Mouse (Mus musculus): Measurements from ENCODE around the gene Rnaseh2a. TPM values are rescaled to one million over a fixed set of nuclear protein-coding genes. Genes with fewer than 3 reads are reported as not detected.

Rnaseh2a gene
- total RNA-seq (2021) = 10 to 100 TPM; 40.7 to 42.2 TPM

GRCm38 (mm10) chr8:84969241-84970134, at the start of gene Rnaseh2a, which contains the start of the genes Gm49661 and Prdx2:
Rnaseh2a (minus strand) TSS chr8:84969767.
Gm49661 (minus strand) TSS chr8:84969433.
Prdx2 (plus strand) TSS chr8:84969587.
- DNase-seq (ENCODE audit: low spot score in 2 of 2) = peak; percentile 78 to 79
- intact Hi-C loops (cut with DNase I) = no loop called here

GRCm38 (mm10) chr8:85017209-85017608, 47.6 kb upstream of the Rnaseh2a start:
- no peak for DNase-seq (ENCODE audit: low spot score in 2 of 2)
- intact Hi-C loops (cut with DNase I) = no loop called here

GRCm38 (mm10) chr8:85016724-85017123, 47.2 kb upstream of the Rnaseh2a start:
- no peak for DNase-seq (ENCODE audit: low spot score in 2 of 2)
- intact Hi-C loops (cut with DNase I) = no loop called here

GRCm38 (mm10) chr8:85014431-85014830, 44.9 kb upstream of the Rnaseh2a start, which contains the start of gene Best2:
Best2 (minus strand) TSS chr8:85014531.
- intact Hi-C loops (cut with DNase I) = no loop called here
- DNase-seq (ENCODE audit: low spot score in 2 of 2) = no peak

GRCm38 (mm10) chr8:85013230-85013840, 43.8 kb upstream of the Rnaseh2a start:
- peak; percentile 81 to 85 for DNase-seq (ENCODE audit: low spot score in 2 of 2)
- intact Hi-C loops (cut with DNase I) = no loop called here

GRCm38 (mm10) chr8:85011242-85011641, 41.7 kb upstream of the Rnaseh2a start:
- intact Hi-C loops (cut with DNase I) = no loop called here
- no peak for DNase-seq (ENCODE audit: low spot score in 2 of 2)

- intact Hi-C loops (cut with DNase I) = no loop called here
- no peak for DNase-seq (ENCODE audit: low spot score in 2 of 2)
Observed at GRCm38 (mm10) chr8:85007686-85008085, 38.1 kb upstream of the Rnaseh2a start.

- intact Hi-C loops (cut with DNase I) = no loop called here
Observed at GRCm38 (mm10) chr8:84997649-84998295, 28.2 kb upstream of the Rnaseh2a start.

GRCm38 (mm10) chr8:84996978-84997377, 27.4 kb upstream of the Rnaseh2a start:
- intact Hi-C loops (cut with DNase I) = no loop called here
- no peak for DNase-seq (ENCODE audit: low spot score in 2 of 2)

More at GRCm38 (mm10) chr8:84997649-84998295, 28.2 kb upstream of the Rnaseh2a start:
- DNase-seq (ENCODE audit: low spot score in 2 of 2) = peak; percentile 90 to 96

GRCm38 (mm10) chr8:84995680-84996079, 26.1 kb upstream of the Rnaseh2a start:
- intact Hi-C loops (cut with DNase I) = no loop called here

GRCm38 (mm10) chr8:84994375-84994774, 24.8 kb upstream of the Rnaseh2a start:
- no peak for DNase-seq (ENCODE audit: low spot score in 2 of 2)
- intact Hi-C loops (cut with DNase I) = no loop called here

More at GRCm38 (mm10) chr8:84995680-84996079, 26.1 kb upstream of the Rnaseh2a start:
- no peak for DNase-seq (ENCODE audit: low spot score in 2 of 2)

- intact Hi-C loops (cut with DNase I) = loop anchor here (1.0 kb wide), 1 partner anchor 15 kb away; no protein-coding TSS in a partner anchor
- DNase-seq (ENCODE audit: low spot score in 2 of 2) = no peak
Observed at GRCm38 (mm10) chr8:84990836-84991235, 21.3 kb upstream of the Rnaseh2a start.

- peak; percentile 97 to 99 for DNase-seq (ENCODE audit: low spot score in 2 of 2)
- intact Hi-C loops (cut with DNase I) = loop anchor here (1.0 kb wide), 1 partner anchor 14 kb away; no protein-coding TSS in a partner anchor
Observed at GRCm38 (mm10) chr8:84990349-84990748, 20.8 kb upstream of the Rnaseh2a start, which contains the start of gene Hook2. Hook2 (plus strand) TSS chr8:84990603.

GRCm38 (mm10) chr8:84989810-84990209, 20.2 kb upstream of the Rnaseh2a start:
- intact Hi-C loops (cut with DNase I) = loop anchor here (1.0 kb wide), 1 partner anchor 14 kb away; no protein-coding TSS in a partner anchor

GRCm38 (mm10) chr8:84989311-84989731, 19.8 kb upstream of the Rnaseh2a start:
- no peak for DNase-seq (ENCODE audit: low spot score in 2 of 2)
- intact Hi-C loops (cut with DNase I) = no loop called here

More at GRCm38 (mm10) chr8:84989810-84990209, 20.2 kb upstream of the Rnaseh2a start:
- peak; percentile 88 to 90 for DNase-seq (ENCODE audit: low spot score in 2 of 2)

GRCm38 (mm10) chr8:84987903-84988302, 18.3 kb upstream of the Rnaseh2a start:
- DNase-seq (ENCODE audit: low spot score in 2 of 2) = no peak
- intact Hi-C loops (cut with DNase I) = no loop called here

- intact Hi-C loops (cut with DNase I) = no loop called here
- DNase-seq (ENCODE audit: low spot score in 2 of 2) = no peak
Observed at GRCm38 (mm10) chr8:84987388-84987787, 17.8 kb upstream of the Rnaseh2a start.

- intact Hi-C loops (cut with DNase I) = loop anchor here (1.0 kb wide), 1 partner anchor 8 kb away; the partner anchor contains the start of gene Junb
- DNase-seq (ENCODE audit: low spot score in 2 of 2) = no peak
Observed at GRCm38 (mm10) chr8:84986379-84986945, 16.9 kb upstream of the Rnaseh2a start.

Data from left cerebral cortex, postnatal 25 days (tissue).